Mouse (Mus musculus): ENCODE data around the gene Mrps12. TPM values are rescaled to one million over a fixed set of nuclear protein-coding genes. Genes with fewer than 3 reads are reported as not detected.
A peak's percentile ranks its signal among the peaks of the same experiment; 100 is the strongest.

Gene Mrps12
- polyA plus RNA-seq, 1 experiment, result 74.4 TPM

GRCm38 (mm10) chr7:28785161-28785560 lies 43.5 kb upstream of the Mrps12 start:
- TF ChIP-seq CTCF (IDR thresholded peaks at IDR 0.05; ENCODE audit: borderline replicate concordance, control insufficient read depth, extremely low read depth, insufficient read depth, low read length, poor library complexity) (no peak), POLR2A (IDR thresholded peaks at IDR 0.05; ENCODE audit: control insufficient read depth, extremely low read depth, insufficient read depth, low read length, poor library complexity) (no peak)
- H3K4me1 ChIP-seq (replicated peaks; ENCODE audit: control insufficient read depth, insufficient read depth, low read length), result peaks cover 67% of the 10 kb centered on the region
- DNase-seq, result peak; percentile 56

GRCm38 (mm10) chr7:28781261-28781663 lies 39.6 kb upstream of the Mrps12 start:
- H3K27me3 ChIP-seq (ENCODE audit: control insufficient read depth, insufficient read depth, low read length), result no peaks in the 10 kb centered on the region
- H3K36me3 ChIP-seq (ENCODE audit: control insufficient read depth, insufficient read depth, low read length), result no peaks in the 10 kb centered on the region
- H3K4me3 ChIP-seq (ENCODE audit: control insufficient read depth, insufficient read depth, low read length), result no peak overlapping the region; the same call in 1 of the 2 replicates
- peaks cover 52% of the 10 kb centered on the region for H3K4me1 ChIP-seq (replicated peaks; ENCODE audit: control insufficient read depth, insufficient read depth, low read length)
- 12% methylated on average over 8 of the region's 8 CpGs for WGBS
- DNase-seq, result peak; percentile 84
- H3K27ac ChIP-seq (ENCODE audit: control insufficient read depth, insufficient read depth, low read length), result peak overlapping the region; percentile 96
- TF ChIP-seq CTCF (IDR thresholded peaks at IDR 0.05; ENCODE audit: borderline replicate concordance, control insufficient read depth, extremely low read depth, insufficient read depth, low read length, poor library complexity), result no peak; the same call in 1 of the 2 replicates
- peak; percentile 79 for TF ChIP-seq POLR2A (IDR thresholded peaks at IDR 0.05; ENCODE audit: control insufficient read depth, extremely low read depth, insufficient read depth, low read length, poor library complexity)

More at GRCm38 (mm10) chr7:28785161-28785560, 43.5 kb upstream of the Mrps12 start:
- 28% methylated on average over 5 of the region's 5 CpGs for WGBS
- H3K27ac ChIP-seq (ENCODE audit: control insufficient read depth, insufficient read depth, low read length), result peak overlapping the region; percentile 56; the same call in 1 of the 2 replicates
- H3K36me3 ChIP-seq (ENCODE audit: control insufficient read depth, insufficient read depth, low read length), result no peaks in the 10 kb centered on the region
- no peaks in the 10 kb centered on the region for H3K27me3 ChIP-seq (ENCODE audit: control insufficient read depth, insufficient read depth, low read length)
- no peak overlapping the region for H3K4me3 ChIP-seq (ENCODE audit: control insufficient read depth, insufficient read depth, low read length)

- WGBS, result 2% methylated on average over 7 of the region's 7 CpGs
- Histone ChIP-seq H3K27me3 (ENCODE audit: control insufficient read depth, insufficient read depth, low read length) (no peaks in the 10 kb centered on the region), H3K4me3 (ENCODE audit: control insufficient read depth, insufficient read depth, low read length) (peak overlapping the region; percentile 16; the same call in 1 of the 2 replicates), H3K27ac (ENCODE audit: control insufficient read depth, insufficient read depth, low read length) (peak overlapping the region; percentile 96), H3K4me1 (replicated peaks; ENCODE audit: control insufficient read depth, insufficient read depth, low read length) (peaks cover 52% of the 10 kb centered on the region), H3K36me3 (ENCODE audit: control insufficient read depth, insufficient read depth, low read length) (no peaks in the 10 kb centered on the region)
- peak; percentile 70 for DNase-seq
- TF ChIP-seq CTCF (IDR thresholded peaks at IDR 0.05; ENCODE audit: borderline replicate concordance, control insufficient read depth, extremely low read depth, insufficient read depth, low read length, poor library complexity) (no peak), POLR2A (IDR thresholded peaks at IDR 0.05; ENCODE audit: control insufficient read depth, extremely low read depth, insufficient read depth, low read length, poor library complexity) (no peak)
Observed at GRCm38 (mm10) chr7:28780857-28781256, 39.2 kb upstream of the Mrps12 start.

GRCm38 (mm10) chr7:28780067-28780658 lies 38.5 kb upstream of the Mrps12 start:
- peaks cover 45% of the 10 kb centered on the region for H3K4me1 ChIP-seq (replicated peaks; ENCODE audit: control insufficient read depth, insufficient read depth, low read length)
- no peaks in the 10 kb centered on the region for H3K36me3 ChIP-seq (ENCODE audit: control insufficient read depth, insufficient read depth, low read length)
- DNase-seq, result peak; percentile 94
- TF ChIP-seq CTCF (IDR thresholded peaks at IDR 0.05; ENCODE audit: borderline replicate concordance, control insufficient read depth, extremely low read depth, insufficient read depth, low read length, poor library complexity), result peak; percentile 79; the same call in 1 of the 2 replicates
- TF ChIP-seq POLR2A (IDR thresholded peaks at IDR 0.05; ENCODE audit: control insufficient read depth, extremely low read depth, insufficient read depth, low read length, poor library complexity), result no peak
- H3K27me3 ChIP-seq (ENCODE audit: control insufficient read depth, insufficient read depth, low read length), result no peaks in the 10 kb centered on the region
- H3K4me3 ChIP-seq (ENCODE audit: control insufficient read depth, insufficient read depth, low read length), result peak overlapping the region; percentile 16
- H3K27ac ChIP-seq (ENCODE audit: control insufficient read depth, insufficient read depth, low read length), result peak overlapping the region; percentile 96
- WGBS, result 37% methylated on average over 6 of the region's 6 CpGs

- Histone ChIP-seq H3K27me3 (ENCODE audit: control insufficient read depth, insufficient read depth, low read length) (no peaks in the 10 kb centered on the region), H3K27ac (ENCODE audit: control insufficient read depth, insufficient read depth, low read length) (no peak overlapping the region), H3K4me1 (replicated peaks; ENCODE audit: control insufficient read depth, insufficient read depth, low read length) (peaks cover 31% of the 10 kb centered on the region), H3K4me3 (ENCODE audit: control insufficient read depth, insufficient read depth, low read length) (no peak overlapping the region), H3K36me3 (ENCODE audit: control insufficient read depth, insufficient read depth, low read length) (no peaks in the 10 kb centered on the region)
- no peak for TF ChIP-seq CTCF (IDR thresholded peaks at IDR 0.05; ENCODE audit: borderline replicate concordance, control insufficient read depth, extremely low read depth, insufficient read depth, low read length, poor library complexity)
- TF ChIP-seq POLR2A (IDR thresholded peaks at IDR 0.05; ENCODE audit: control insufficient read depth, extremely low read depth, insufficient read depth, low read length, poor library complexity), result no peak
- DNase-seq, result no peak
- WGBS, result 97% methylated on average over 9 of the region's 9 CpGs
Observed at GRCm38 (mm10) chr7:28778825-28779224, 37.2 kb upstream of the Mrps12 start.

GRCm38 (mm10) chr7:28775129-28775528 lies 33.5 kb upstream of the Mrps12 start:
- whole genome bisulfite sequencing, result 97% methylated on average over 7 of the region's 7 CpGs
- Histone ChIP-seq H3K36me3 (ENCODE audit: control insufficient read depth, insufficient read depth, low read length) (no peaks in the 10 kb centered on the region), H3K4me3 (ENCODE audit: control insufficient read depth, insufficient read depth, low read length) (no peak overlapping the region), H3K27ac (ENCODE audit: control insufficient read depth, insufficient read depth, low read length) (no peak overlapping the region), H3K27me3 (ENCODE audit: control insufficient read depth, insufficient read depth, low read length) (no peaks in the 10 kb centered on the region), H3K4me1 (replicated peaks; ENCODE audit: control insufficient read depth, insufficient read depth, low read length) (peaks cover under 1% of the 10 kb centered on the region)
- TF ChIP-seq POLR2A (IDR thresholded peaks at IDR 0.05; ENCODE audit: control insufficient read depth, extremely low read depth, insufficient read depth, low read length, poor library complexity), result no peak
- no peak for TF ChIP-seq CTCF (IDR thresholded peaks at IDR 0.05; ENCODE audit: borderline replicate concordance, control insufficient read depth, extremely low read depth, insufficient read depth, low read length, poor library complexity)
- no peak for DNase-seq

Data from thymus, adult 2 months (tissue).